Mouse (Mus musculus) spleen, postnatal 4 days (tissue): ENCODE data around the gene Kif9.
A peak's percentile ranks its signal among the peaks of the same experiment; 100 is the strongest.

Source experiments
- DNase-seq, 2 experiments: peaks; one replicate each; pipeline ENCODE4 v3.0.0; 2022; ENCODE audit warnings: low spot score in 2 of 2

The Kif9 gene

DNA sequence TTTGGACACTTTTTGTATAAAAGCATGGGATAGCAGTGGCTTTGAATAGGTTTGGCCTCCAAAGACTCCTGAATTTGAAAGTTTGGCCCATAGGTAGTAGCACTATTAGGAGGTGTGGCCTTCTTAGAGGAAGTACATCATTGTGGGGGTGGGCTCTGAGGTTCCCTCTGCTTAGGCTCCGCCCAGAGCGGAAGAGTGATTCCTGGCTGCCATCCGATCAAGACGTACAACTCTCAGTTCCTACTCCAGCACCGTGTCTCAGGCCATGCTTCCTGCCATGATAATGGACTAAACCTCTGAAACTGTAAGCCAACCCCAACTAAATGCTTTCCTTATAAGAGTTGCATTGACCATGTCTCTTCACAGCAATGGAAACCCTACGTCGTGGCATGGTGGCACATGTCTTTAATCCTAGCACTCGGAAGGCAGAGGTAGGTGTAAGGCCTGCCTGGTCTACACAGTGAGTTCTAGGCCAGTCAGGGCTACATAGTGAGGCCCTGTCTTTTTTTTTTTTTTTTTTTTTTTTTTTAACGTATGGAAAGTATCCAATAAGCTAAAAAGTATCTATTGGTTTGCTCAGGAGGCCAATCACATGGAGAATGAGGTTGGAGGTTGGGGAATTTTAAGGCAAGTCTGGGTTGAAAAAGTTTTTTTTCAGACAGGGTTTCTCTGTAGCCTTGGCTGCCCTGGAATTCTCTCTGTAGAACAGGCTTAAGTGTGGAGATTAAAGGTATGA is 52.4 kb downstream of the Kif9 start:
- no peak for DNase-seq

DNA sequence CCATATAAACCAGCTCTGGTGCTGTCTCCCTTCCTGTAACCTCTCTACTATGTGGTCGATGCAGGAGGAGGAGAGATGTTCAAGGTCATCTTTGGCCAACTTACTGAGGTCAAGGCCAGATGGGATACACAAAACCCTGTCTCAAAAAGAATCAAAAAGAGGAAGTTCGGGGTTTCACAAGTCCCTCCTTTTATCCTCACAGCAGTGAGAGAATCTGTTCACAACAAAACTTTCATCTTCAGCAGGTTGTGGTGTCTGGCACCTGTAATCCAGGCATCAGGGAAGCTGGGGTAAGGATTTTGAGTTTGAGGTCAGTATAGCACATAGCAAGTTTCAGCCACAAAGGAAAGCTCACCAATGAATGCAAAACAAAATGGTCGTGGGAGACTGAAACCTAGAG is 53.9 kb downstream of the Kif9 start:
- no peak for DNase-seq

DNA sequence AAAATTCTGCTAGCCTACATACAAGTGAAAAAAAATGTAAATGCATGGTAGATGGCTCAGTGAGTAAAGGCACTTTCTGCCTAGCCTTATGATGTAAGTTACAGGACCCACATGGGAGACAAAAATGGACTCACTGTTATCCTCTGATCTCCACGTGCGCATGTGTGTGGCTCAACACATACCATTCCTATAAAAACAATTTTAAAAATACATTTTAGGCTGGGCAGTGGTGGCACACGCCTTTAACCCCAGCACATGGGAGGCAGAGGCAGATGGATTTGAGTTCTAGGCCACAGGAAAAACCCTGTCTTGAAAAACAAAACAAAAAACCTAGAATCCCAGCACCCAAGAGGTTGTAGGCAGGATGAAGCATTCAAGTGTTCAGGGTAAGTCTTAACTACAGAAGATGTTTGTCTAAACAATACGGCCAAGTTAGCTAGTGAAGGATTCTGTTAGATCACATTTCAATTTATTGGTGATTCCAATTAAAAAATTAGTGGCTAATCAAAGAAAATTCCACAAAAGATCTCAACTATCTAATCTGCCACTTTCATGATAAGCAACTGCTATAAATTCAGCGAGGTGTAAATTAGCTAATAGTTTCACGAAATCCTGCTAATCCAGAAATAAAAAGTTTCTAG is 54.5 kb downstream of the Kif9 start:
- DNase-seq, result no peak

DNA sequence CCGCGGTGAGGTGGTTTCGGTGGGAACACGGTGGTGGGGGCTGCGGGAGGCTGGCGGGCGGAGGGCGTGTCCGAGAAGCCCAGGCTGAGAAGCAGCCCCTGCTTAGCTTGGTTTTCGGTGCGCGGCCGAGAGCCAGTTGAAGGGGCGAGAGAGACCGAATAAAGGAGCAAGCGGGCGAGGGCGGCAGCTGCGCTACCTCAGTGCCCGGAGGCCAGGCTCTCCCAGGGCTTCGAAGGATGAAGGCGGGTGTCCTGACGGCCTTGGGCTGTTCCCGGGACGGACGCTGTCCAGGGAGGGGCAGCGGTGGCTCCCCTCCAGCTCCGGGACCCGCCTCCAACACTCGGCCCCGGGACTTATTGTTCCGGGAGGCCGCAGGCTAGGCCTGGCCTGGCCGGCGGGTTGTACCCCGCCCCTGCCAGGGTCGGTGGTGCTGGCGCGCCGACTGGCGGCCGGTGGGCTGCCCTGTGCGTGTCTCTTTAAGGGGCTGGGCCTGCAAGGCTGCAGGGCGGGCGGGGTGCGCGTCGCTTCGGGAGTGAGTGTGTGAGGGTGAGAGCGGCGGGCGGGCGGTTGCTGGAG is 55.2 kb downstream of the Kif9 start:
- peak; percentile 94 to 96 for DNase-seq

DNA sequence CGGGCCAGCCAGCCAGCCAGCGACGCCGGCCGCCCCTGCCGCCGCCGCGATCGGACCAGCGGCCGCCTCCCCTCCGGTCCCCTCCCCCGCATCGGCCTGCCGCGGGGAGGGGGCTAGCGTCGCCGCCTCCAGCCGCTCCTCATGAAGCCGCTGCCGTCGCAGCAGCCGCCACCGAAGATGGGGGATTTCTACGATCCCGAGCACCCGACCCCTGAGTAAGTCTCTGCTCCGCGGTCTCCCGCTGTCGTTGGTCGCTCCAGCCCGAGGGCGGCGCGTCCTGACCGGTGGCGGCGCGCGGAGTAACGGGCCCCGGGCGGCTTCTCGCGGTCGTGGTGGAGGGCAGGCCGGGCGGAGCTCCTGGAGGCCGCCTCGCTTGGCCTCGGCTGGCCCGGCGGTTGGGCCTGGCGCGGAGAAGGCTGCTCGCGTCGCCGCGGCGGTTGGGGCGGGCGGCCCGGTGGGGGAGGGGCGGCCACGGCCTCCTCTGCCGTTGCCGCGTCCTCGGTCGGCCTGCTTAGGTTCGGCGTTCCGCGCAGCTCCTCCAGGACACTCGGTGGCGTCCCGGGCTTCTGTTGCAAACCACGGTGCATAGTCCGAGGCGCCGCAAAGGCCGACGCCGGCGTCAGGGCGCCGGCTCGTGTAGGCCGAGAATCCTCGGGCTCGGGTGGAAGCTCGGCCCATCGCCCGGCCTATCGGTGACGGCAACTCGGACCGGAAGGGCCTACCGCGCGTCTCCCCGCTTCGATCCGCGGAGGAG is 56.0 kb downstream of the Kif9 start, which contains the start of gene Setd2:
TSS of gene Setd2 (plus strand) at position 60 of the 754 bp plus-strand sequence.
- peak; percentile 71 to 87 for DNase-seq

DNA sequence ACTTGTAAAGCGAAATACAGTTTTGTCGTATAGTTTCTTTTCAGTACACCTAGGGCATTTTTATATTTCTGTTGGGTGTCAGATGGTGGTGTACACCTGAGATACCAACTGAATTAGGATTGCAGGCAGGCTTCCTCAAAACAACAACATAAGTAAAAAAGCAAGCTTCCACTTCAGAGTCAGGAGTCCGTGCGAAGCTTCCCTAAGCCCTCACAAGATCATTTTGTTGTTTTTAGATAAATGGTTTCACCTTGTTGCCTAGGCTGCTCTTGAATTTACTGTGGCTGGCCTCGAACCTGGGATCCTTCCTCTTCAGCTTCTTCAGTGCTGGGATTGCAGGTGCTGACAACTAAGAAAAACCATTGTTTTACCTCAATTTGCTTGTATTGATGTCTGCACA is 56.9 kb downstream of the Kif9 start:
- no peak for DNase-seq

DNA sequence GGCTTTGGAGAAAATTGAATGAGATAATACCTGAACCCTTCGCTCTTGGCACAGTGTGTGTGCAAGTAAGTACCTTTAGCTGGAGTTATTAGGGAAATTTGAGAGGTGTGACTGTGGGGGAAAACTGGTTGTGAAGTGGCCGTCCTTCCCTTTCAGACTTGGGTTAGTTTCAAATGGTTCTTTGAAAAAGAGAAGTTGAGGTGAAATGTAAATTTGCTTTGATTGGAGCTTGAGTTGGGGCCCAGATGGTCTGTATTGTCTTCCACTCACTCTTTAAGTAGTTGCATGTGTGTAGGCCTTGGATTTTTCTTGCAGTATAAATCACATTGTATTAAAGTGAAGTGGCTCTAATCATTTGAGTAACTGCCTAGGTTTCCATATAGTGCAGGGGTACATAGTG is 58.4 kb downstream of the Kif9 start:
- DNase-seq, result no peak

DNA sequence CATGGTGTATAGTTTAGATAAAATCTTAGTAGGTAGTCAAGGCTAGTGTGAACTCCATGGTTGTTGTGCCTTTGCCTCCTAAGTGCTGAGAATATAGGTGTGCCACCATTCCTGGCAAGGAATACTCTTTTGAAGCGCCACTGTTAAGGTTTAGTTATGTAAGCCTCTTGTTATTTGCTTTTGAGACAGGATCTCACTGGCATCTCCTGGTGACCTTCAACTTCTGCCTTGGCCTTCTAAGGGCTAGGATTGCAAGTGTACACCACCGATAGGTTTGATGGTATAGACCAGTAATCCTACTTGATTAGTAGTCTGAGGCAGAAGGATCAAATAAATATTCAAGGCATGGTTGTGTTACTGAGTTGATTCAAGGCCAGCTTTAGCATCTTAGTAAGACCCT is 59.9 kb downstream of the Kif9 start:
- no peak for DNase-seq

DNA sequence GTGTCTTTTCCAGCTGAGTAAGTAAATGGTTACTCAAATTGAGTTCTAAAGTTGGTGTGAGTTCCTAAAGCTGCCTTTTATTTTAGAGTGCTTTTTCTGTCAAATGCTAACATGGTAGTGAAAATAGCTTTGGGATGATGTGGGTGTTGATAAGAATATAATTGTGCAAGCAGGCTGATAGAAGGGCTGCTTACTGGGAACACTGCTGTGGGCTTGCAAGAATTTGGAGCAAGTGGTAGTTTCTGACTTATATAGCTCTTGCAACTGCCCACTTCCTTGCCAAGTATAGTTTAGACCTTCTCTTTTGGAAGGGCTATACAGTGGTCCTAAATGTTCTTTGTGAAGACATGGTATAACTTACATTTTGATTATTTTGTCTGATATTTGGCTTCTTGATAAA is 61.8 kb downstream of the Kif9 start:
- DNase-seq, result no peak

DNA sequence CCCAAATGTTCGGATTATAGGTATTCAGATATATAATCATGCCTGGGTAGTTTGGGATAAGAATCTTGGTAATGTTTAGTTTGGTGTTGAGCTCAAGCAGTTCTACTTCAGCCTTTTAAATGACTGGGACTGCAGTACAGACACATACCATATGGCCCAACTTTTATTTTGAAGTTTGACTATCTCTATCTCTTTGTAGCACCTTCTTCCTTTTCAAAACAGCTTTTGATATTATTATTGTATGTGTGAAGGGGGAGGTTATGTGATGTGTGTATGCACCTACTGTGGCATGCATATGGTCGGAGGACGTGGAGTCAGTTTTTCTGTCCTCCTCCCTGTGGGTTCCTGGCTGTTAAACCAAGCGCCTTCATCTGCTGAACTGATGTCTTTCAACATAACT is 65.2 kb downstream of the Kif9 start:
- DNase-seq, result no peak

DNA sequence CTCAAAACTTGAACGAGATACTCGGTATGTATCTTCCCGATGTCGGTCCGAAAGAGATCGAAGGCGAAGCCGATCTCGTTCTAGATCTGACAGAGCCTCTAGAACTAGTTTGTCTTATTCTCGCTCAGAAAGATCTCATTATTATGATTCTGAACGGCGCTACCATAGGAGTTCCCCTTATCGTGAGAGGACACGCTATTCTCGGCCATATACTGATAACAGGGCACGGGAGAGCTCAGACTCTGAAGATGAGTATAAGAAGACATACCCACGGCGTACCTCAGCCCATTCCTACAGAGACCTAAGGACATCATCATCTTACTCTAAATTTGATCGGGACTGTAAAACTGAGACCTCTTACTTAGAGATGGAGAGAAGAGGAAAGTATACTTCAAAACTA is 71.5 kb downstream of the Kif9 start:
- no peak for DNase-seq

DNA sequence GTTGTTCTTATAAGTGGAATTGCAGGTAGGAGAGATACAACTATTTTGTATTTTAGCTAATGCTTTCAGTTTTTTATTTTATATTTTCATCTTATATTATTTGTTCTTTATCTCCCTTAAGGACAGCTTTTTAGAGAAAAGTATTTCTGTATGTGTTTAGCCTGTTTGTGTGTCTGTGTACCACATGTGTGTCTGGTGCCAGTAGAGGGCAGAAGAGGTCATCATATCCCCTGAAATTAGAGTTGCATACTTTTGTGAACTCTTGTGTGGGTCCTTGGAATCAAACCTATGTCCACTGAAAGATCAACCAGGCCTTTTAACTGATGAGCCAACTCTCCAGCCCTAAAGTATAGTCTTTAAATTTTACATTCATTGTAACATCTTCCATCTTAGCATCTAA is 91.6 kb downstream of the Kif9 start:
- no peak for DNase-seq
